Mouse (Mus musculus): ENCODE data around the gene Fry. TPM values are rescaled to one million over a fixed set of nuclear protein-coding genes. Genes with fewer than 3 reads are reported as not detected.

Gene Fry
- polyA plus RNA-seq, 1 experiment from 2014 or later, result 10.8 TPM

DNA sequence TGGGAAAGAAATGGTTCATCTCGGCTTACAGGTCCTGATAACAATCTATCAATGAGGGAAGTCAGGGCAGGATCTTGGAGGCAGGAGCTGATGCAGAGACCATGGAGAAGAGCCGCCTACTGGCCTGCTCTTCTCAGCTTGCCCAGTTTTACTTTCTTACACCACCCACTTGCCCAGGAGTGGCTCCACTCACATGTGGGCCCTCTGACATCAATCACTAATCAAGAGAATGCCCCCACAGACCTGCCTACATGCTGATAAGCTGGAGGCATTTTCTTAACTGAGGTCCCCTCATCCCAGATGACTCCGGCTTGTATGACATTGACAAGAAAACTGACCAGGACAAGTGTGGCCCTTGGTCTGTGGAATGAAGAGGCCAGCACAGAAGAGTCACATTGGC is 16.2 kb downstream of the Fry start:
- no peaks in the 10 kb centered on the region for H3K36me3 ChIP-seq
- H3K27me3 ChIP-seq, result no peaks in the 10 kb centered on the region

DNA sequence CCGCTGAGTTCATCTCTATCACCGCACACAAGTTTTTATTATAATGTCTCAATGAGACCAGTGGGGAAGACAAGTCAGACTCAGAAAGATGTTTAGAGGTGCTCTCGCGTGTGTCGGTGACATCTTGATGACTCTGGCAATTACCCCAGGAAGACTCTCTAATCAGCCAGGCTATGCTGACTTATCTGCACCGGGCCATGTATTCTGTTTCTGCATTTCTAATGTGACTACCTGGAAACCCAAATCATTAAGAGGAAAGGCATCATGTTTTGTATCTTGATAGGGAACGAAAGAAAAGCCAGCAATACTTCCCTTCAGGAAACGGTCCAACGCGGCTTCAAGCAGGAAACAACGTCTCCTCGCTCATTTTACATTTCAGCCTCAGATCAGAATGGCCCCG is 17.1 kb downstream of the Fry start:
- Histone ChIP-seq H3K9ac (no peak overlapping the region), H3K27me3 (no peaks in the 10 kb centered on the region), H3K27ac (no peak overlapping the region), H3K9me3 (no peaks in the 10 kb centered on the region), H3K4me1 (no peaks in the 10 kb centered on the region), H3K4me2 (replicated peaks) (no peak overlapping the region), H3K4me3 (no peak overlapping the region), H3K36me3 (no peaks in the 10 kb centered on the region)
- no peak for ATAC-seq (ENCODE audit: low FRiP score, low read depth)
- WGBS, result 89% methylated on average over 13 of the region's 13 CpGs

More for the DNA sequence above, 16.2 kb downstream of the Fry start:
- H3K9me3 ChIP-seq, result no peaks in the 10 kb centered on the region
- 70% methylated on average over 3 of the region's 3 CpGs for WGBS
- H3K4me1 ChIP-seq, result no peaks in the 10 kb centered on the region
- no peak overlapping the region for H3K27ac ChIP-seq
- H3K4me3 ChIP-seq, result no peak overlapping the region
- H3K9ac ChIP-seq, result no peak overlapping the region
- ATAC-seq (ENCODE audit: low FRiP score, low read depth), result no peak
- no peak overlapping the region for H3K4me2 ChIP-seq (replicated peaks)

DNA sequence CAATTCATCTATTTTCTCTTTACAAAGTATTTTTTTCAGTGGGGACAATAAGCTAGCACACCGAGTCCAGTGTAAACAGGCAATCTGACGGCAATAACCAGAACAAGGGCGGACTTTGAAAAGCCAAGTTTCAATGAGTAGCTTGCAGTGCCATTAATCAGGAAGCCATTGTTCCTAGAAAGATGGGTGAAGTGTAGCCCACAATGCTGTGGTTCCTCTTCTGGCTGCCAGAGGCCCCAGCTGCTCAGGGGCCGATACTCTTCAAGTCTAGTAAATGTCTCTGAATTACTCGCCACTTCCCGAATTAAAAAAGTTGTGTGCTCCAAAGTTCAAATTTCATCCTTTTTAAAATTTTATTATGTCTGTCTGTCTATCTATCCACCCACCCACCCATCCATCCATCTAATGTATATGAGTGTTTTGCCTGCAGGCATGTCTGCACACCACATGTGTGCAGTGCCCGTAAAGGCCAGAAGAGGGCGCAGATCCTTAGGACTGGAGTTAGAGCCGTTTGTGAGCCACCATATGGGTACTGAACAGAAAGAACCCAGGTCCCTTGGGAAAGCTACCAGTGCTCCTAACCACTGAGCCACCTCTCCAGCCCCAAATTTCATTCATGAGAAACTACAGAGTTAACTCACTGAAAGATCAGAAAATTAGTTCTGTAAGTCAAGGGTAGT is 19.5 kb downstream of the Fry start:
- no peaks in the 10 kb centered on the region for H3K4me1 ChIP-seq
- no peak for ATAC-seq (ENCODE audit: low FRiP score, low read depth)
- no peak overlapping the region for H3K27ac ChIP-seq
- WGBS, result 83% methylated on average over 9 of the region's 9 CpGs
- H3K36me3 ChIP-seq, result no peaks in the 10 kb centered on the region
- H3K9me3 ChIP-seq, result no peaks in the 10 kb centered on the region
- H3K4me3 ChIP-seq, result no peak overlapping the region
- no peak overlapping the region for H3K9ac ChIP-seq
- H3K27me3 ChIP-seq, result no peaks in the 10 kb centered on the region
- no peak overlapping the region for H3K4me2 ChIP-seq (replicated peaks)

DNA sequence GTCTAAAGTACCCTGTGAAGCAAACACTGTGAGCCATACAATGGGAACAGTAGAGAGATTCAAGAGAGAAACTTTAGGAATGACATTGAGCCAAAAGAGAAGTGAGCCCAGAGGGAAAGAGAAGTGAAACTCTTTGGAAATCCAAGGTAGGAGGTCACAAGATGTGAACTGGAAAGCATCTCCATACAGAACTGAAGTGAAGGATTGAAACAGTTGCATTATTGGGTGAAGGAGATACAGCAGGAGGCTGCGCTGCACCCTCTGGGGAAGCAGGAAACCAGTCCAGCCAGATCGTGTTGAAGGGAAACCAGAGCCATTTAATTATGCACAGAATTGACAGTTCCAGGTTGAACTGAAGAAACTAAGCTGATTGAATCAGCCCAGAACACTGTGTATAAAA is 22.1 kb downstream of the Fry start:
- 57% methylated on average over 2 of the region's 2 CpGs for WGBS
- no peak for ATAC-seq (ENCODE audit: low FRiP score, low read depth)
- H3K9me3 ChIP-seq, result no peaks in the 10 kb centered on the region
- H3K27me3 ChIP-seq, result no peaks in the 10 kb centered on the region
- no peaks in the 10 kb centered on the region for H3K36me3 ChIP-seq
- no peak overlapping the region for H3K4me3 ChIP-seq
- no peak overlapping the region for H3K4me2 ChIP-seq (replicated peaks)
- no peak overlapping the region for H3K27ac ChIP-seq
- no peak overlapping the region for H3K9ac ChIP-seq
- no peaks in the 10 kb centered on the region for H3K4me1 ChIP-seq

GRCm38 (mm10) chr5:150145967-150146366 is 27.5 kb downstream of the Fry start:
- Histone ChIP-seq H3K9me3 (no peaks in the 10 kb centered on the region), H3K4me1 (no peaks in the 10 kb centered on the region), H3K27ac (no peak overlapping the region), H3K4me3 (no peak overlapping the region), H3K36me3 (no peaks in the 10 kb centered on the region), H3K27me3 (no peaks in the 10 kb centered on the region), H3K9ac (no peak overlapping the region), H3K4me2 (replicated peaks) (no peak overlapping the region)
- ATAC-seq (ENCODE audit: low FRiP score, low read depth), result no peak
- 80% methylated on average over 3 of the region's 3 CpGs for WGBS

GRCm38 (mm10) chr5:150146612-150147011 is 28.2 kb downstream of the Fry start:
- Histone ChIP-seq H3K36me3 (no peaks in the 10 kb centered on the region), H3K27ac (no peak overlapping the region), H3K4me3 (no peak overlapping the region), H3K27me3 (no peaks in the 10 kb centered on the region), H3K9me3 (no peaks in the 10 kb centered on the region), H3K4me1 (no peaks in the 10 kb centered on the region), H3K9ac (no peak overlapping the region), H3K4me2 (replicated peaks) (no peak overlapping the region)
- WGBS, result 85% methylated on average over 4 of the region's 4 CpGs
- no peak for ATAC-seq (ENCODE audit: low FRiP score, low read depth)

GRCm38 (mm10) chr5:150149725-150150124 is 31.3 kb downstream of the Fry start:
- no peak overlapping the region for H3K27ac ChIP-seq
- no peak overlapping the region for H3K4me2 ChIP-seq (replicated peaks)
- ATAC-seq (ENCODE audit: low FRiP score, low read depth), result no peak
- no peaks in the 10 kb centered on the region for H3K27me3 ChIP-seq
- 81% methylated on average over 11 of the region's 11 CpGs for WGBS
- H3K4me1 ChIP-seq, result peaks cover 10% of the 10 kb centered on the region
- H3K9ac ChIP-seq, result no peak overlapping the region
- no peaks in the 10 kb centered on the region for H3K36me3 ChIP-seq
- H3K9me3 ChIP-seq, result no peaks in the 10 kb centered on the region
- H3K4me3 ChIP-seq, result no peak overlapping the region

- Histone ChIP-seq H3K36me3 (no peaks in the 10 kb centered on the region), H3K4me3 (no peak overlapping the region), H3K4me2 (replicated peaks) (no peak overlapping the region), H3K9ac (no peak overlapping the region), H3K4me1 (peaks cover 10% of the 10 kb centered on the region), H3K9me3 (no peaks in the 10 kb centered on the region), H3K27me3 (no peaks in the 10 kb centered on the region), H3K27ac (no peak overlapping the region)
- no peak for ATAC-seq (ENCODE audit: low FRiP score, low read depth)
- WGBS, result 90% methylated on average over 4 of the region's 4 CpGs
Measured at GRCm38 (mm10) chr5:150150986-150151385, 32.5 kb downstream of the Fry start.

- Histone ChIP-seq H3K4me3 (no peak overlapping the region), H3K4me1 (peaks cover 10% of the 10 kb centered on the region), H3K27me3 (no peaks in the 10 kb centered on the region), H3K9me3 (no peaks in the 10 kb centered on the region), H3K36me3 (no peaks in the 10 kb centered on the region), H3K9ac (peak overlapping the region; percentile 54), H3K4me2 (replicated peaks) (peak overlapping the region; percentile 40), H3K27ac (no peak overlapping the region; the same call in 1 of the 2 replicates)
- peak; percentile 85 for ATAC-seq (ENCODE audit: low FRiP score, low read depth)
- WGBS, result 52% methylated on average over 22 of the region's 22 CpGs
Measured at GRCm38 (mm10) chr5:150152071-150152879, 33.8 kb downstream of the Fry start.

DNA sequence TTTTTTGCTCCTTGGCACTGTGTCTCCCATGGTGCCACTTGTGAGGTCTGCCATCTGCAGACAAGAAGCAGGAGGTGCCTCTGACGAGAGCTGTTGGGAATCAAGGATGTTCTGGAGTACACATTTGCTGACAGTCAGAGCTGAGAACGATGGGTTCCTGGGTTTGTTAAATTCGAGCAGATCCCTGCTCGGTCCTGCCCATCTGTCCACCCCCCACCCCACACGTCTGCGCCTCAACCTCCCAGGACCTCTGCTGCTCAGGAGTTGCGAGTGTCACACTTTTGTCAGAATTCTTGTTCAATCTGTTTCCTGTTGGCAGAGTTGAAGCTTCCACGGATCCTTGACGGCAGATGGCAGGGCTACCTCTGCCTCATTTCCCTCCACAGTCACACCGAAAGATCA is 34.4 kb downstream of the Fry start:
- no peak for ATAC-seq (ENCODE audit: low FRiP score, low read depth)
- Histone ChIP-seq H3K9ac (peak overlapping the region; percentile 5; the same call in 1 of the 2 replicates), H3K4me3 (no peak overlapping the region), H3K27ac (no peak overlapping the region), H3K4me1 (peaks cover 10% of the 10 kb centered on the region), H3K27me3 (no peaks in the 10 kb centered on the region), H3K9me3 (no peaks in the 10 kb centered on the region), H3K36me3 (no peaks in the 10 kb centered on the region), H3K4me2 (replicated peaks) (no peak overlapping the region)
- 66% methylated on average over 10 of the region's 10 CpGs for WGBS

- no peaks in the 10 kb centered on the region for H3K36me3 ChIP-seq
- H3K9ac ChIP-seq, result no peak overlapping the region
- no peak for ATAC-seq (ENCODE audit: low FRiP score, low read depth)
- no peak overlapping the region for H3K4me2 ChIP-seq (replicated peaks)
- no peak overlapping the region for H3K27ac ChIP-seq
- no peak overlapping the region for H3K4me3 ChIP-seq
- H3K4me1 ChIP-seq, result peaks cover 18% of the 10 kb centered on the region
- no peaks in the 10 kb centered on the region for H3K27me3 ChIP-seq
- no peaks in the 10 kb centered on the region for H3K9me3 ChIP-seq
- WGBS, result 83% methylated on average over 8 of the region's 8 CpGs
Measured at GRCm38 (mm10) chr5:150155388-150155787, 36.9 kb downstream of the Fry start.

GRCm38 (mm10) chr5:150156063-150156786 is 37.8 kb downstream of the Fry start:
- Histone ChIP-seq H3K4me2 (replicated peaks) (no peak overlapping the region), H3K4me1 (peaks cover 18% of the 10 kb centered on the region), H3K4me3 (no peak overlapping the region), H3K9me3 (no peaks in the 10 kb centered on the region), H3K9ac (no peak overlapping the region), H3K27ac (no peak overlapping the region), H3K27me3 (no peaks in the 10 kb centered on the region), H3K36me3 (no peaks in the 10 kb centered on the region)
- 87% methylated on average over 16 of the region's 16 CpGs for WGBS
- no peak for ATAC-seq (ENCODE audit: low FRiP score, low read depth)
